Mouse (Mus musculus): ENCODE data around the gene Gm5105. TPM values are rescaled to one million over a fixed set of nuclear protein-coding genes. Genes with fewer than 3 reads are reported as not detected.

Gm5105 gene
- polyA plus RNA-seq, 1 experiment from 2014 or later: not detected

DNA sequence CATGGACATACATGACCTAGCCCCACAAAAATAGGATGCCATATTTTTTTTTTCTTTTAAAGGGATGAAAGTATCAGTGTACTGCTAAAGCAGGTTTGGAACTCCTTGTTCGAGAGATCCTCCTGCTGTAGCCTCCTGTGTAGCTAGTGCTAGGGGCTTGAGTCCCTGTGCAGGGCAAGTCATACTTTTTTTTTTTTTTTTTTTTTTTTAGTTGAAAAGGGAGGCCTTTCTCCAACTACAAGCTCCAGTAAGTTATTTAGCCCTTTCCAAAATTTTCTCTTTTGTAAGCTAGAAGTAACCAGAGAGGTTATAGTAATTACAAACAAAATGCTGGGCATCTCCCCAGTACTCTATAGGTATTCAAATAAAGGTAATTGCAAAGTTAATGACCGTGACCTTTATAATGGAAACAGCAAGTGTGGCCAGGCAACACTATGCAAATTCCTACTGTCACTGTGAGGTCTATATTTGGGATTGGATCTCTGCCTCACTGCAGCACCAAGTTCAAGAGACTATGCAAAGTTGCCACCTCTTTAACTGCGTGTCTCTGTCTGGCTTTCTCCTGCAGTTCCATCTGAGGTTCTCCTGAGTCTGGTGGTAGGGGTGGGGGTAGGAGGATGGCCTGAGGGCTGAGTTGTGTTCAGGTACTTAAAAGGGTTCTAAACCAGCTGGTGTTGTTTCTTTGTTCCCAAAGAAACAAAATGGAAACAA, 25.4 kb downstream of the Gm5105 start:
- WGBS: 58% methylated on average over 3 of the region's 3 CpGs
- Histone ChIP-seq H3K9me3 (replicated peaks) (0 out of 2 replicates have a peak, but pooled peaks cover 2% of the 10 kb centered on the region), H3K4me1 (0 out of 2 replicates have a peak, but pooled peaks cover 4% of the 10 kb centered on the region), H3K27me3 (no peaks in the 10 kb centered on the region), H3K27ac (no peak overlapping the region), H3K9ac (no peak overlapping the region), H3K4me3 (no peak overlapping the region), H3K36me3 (ENCODE audit: poor library complexity, severe bottlenecking) (no peaks in the 10 kb centered on the region), H3K4me2 (no peak overlapping the region)
- no peak for ATAC-seq

DNA sequence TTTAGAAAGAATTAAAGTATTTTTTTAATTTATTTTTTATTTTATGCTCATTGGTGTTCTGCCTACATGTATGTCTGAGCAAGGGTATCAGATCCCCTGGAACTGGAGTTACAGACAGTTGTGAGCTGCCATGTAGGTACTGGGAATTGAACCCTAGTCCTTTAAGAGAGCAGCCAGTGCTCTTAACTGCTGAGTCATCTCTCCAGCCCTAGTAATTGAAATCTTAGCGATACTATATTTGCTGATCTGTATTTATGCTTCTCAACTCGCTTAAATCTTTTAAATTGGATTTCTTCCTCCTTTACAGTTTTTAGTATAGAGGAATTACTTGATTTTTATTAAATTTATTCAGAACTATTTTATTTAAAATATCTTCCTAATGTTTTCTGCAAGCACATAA, 26.2 kb downstream of the Gm5105 start:
- no peak for ATAC-seq
- no peak overlapping the region for H3K27ac ChIP-seq
- H3K27me3 ChIP-seq: no peaks in the 10 kb centered on the region
- 82% methylated on average over 2 of the region's 2 CpGs for WGBS
- no peak overlapping the region for H3K4me2 ChIP-seq
- H3K36me3 ChIP-seq (ENCODE audit: poor library complexity, severe bottlenecking): no peaks in the 10 kb centered on the region
- H3K9me3 ChIP-seq (replicated peaks): 0 out of 2 replicates have a peak, but pooled peaks cover 2% of the 10 kb centered on the region
- no peak overlapping the region for H3K4me3 ChIP-seq
- H3K9ac ChIP-seq: no peak overlapping the region
- 0 out of 2 replicates have a peak, but pooled peaks cover 4% of the 10 kb centered on the region for H3K4me1 ChIP-seq

DNA sequence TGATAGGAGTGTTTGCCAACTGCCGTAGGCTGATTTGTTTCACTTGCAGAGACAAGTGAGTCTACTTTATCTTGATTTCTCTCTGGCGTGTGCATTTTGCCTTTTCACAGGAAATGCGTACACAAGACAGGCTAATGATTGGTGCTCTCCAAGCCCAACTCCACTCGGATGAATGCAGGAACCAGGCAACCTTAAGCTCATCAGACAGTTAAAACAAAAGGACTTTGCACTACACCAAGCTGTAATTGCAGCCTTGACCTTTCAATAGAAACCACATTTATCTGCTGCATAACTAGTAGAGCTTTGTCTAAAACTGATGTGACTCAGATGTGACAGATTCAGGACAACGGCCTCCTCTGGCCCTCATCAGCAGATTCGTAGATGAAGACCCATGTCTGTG, 33.2 kb downstream of the Gm5105 start:
- Histone ChIP-seq H3K36me3 (ENCODE audit: poor library complexity, severe bottlenecking) (no peaks in the 10 kb centered on the region), H3K9me3 (replicated peaks) (0 out of 2 replicates have a peak, but pooled peaks cover 2% of the 10 kb centered on the region), H3K4me2 (no peak overlapping the region), H3K4me3 (no peak overlapping the region), H3K27me3 (no peaks in the 10 kb centered on the region), H3K4me1 (no peaks in the 10 kb centered on the region), H3K27ac (no peak overlapping the region), H3K9ac (no peak overlapping the region)
- 81% methylated on average over 6 of the region's 6 CpGs for WGBS
- no peak for ATAC-seq

DNA sequence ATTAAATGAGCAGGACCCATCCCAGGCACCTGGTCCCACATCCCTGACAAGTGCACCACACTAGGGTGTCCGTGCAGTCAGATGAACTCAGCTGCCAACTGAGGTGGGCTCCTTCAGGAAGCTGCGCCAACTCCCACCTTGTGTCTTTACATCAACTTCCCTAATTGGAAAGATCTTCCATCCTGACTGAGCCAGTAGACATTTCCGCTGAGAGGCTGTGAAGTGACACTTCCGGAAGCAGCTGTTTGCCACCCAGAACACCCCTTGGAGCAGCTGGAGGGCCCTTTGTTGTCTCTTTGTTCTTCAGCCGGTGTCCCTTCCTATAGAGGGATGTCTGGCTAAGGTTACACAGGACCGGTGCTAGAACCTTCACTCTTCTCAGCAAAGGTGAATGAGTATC, 36.6 kb downstream of the Gm5105 start:
- H3K4me1 ChIP-seq: no peaks in the 10 kb centered on the region
- no peak for ATAC-seq
- no peak overlapping the region for H3K4me3 ChIP-seq
- H3K27ac ChIP-seq: no peak overlapping the region
- WGBS: 86% methylated on average over 6 of the region's 6 CpGs
- no peaks in the 10 kb centered on the region for H3K9me3 ChIP-seq (replicated peaks)
- H3K9ac ChIP-seq: no peak overlapping the region
- no peaks in the 10 kb centered on the region for H3K27me3 ChIP-seq
- no peaks in the 10 kb centered on the region for H3K36me3 ChIP-seq (ENCODE audit: poor library complexity, severe bottlenecking)
- no peak overlapping the region for H3K4me2 ChIP-seq

DNA sequence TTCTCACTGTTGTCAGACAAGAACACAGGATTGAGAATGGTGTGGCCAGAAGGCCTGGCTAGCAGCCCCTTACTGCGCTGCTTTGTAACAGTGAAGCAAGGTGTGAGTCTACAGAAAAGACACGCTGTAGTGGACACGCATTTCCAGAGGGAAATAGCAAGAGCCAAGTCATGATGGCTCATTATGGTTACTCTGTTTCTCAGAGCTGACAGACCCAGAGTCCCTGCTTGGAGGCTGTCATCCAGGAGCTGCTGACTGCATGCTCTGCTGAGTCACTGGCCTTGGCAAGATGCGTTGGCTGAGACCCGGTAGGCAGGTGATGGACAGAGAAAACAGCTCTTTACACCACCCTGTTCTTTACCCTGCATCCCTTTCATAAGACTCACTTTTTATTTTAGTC, 37.8 kb downstream of the Gm5105 start:
- ATAC-seq: no peak
- Histone ChIP-seq H3K4me1 (no peaks in the 10 kb centered on the region), H3K9me3 (replicated peaks) (no peaks in the 10 kb centered on the region), H3K9ac (no peak overlapping the region), H3K4me3 (no peak overlapping the region), H3K4me2 (no peak overlapping the region), H3K36me3 (ENCODE audit: poor library complexity, severe bottlenecking) (no peaks in the 10 kb centered on the region), H3K27ac (no peak overlapping the region), H3K27me3 (no peaks in the 10 kb centered on the region)
- 93% methylated on average over 5 of the region's 5 CpGs for WGBS

DNA sequence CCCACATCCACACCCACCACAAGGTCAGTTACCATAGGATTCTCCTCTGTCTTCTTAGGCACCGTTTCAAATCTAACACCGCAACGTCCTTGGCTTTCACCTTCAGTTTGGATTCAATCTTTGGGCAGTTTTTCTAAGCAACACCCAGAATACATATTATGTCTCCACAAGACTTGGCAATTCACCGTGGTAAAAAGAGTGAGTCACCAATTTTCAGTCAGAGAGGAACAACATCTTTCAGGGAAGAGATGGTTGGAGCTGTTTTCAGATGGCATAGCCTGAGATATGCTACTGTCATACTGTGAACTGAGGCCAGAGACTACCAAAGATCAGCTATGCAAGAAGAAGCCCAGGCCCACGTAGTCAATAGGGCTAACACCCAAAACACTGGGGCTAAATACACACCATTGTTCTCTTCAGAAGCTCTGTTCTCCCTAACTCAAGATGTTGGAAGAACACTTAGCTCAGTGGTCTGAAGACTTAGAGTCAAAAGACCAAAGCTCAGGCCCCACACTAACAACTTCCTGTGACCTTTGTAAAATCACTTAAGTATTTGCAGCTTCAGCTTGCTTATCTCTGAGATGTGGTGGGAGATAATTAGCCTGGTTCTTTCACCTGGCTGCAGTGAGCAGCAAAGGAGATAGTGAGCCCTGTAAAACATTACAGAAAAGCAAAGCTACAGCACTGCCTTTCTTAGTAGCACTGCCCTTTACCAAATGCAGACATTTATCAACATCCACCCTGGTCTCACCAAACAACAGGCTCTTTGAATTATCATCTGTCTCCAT, 39.4 kb downstream of the Gm5105 start:
- H3K4me1 ChIP-seq: no peaks in the 10 kb centered on the region
- no peak overlapping the region for H3K9ac ChIP-seq
- no peak overlapping the region for H3K27ac ChIP-seq
- no peak for ATAC-seq
- H3K27me3 ChIP-seq: no peaks in the 10 kb centered on the region
- WGBS: 86% methylated on average over 5 of the region's 5 CpGs
- H3K4me3 ChIP-seq: no peak overlapping the region
- H3K4me2 ChIP-seq: no peak overlapping the region
- no peaks in the 10 kb centered on the region for H3K9me3 ChIP-seq (replicated peaks)
- no peaks in the 10 kb centered on the region for H3K36me3 ChIP-seq (ENCODE audit: poor library complexity, severe bottlenecking)

DNA sequence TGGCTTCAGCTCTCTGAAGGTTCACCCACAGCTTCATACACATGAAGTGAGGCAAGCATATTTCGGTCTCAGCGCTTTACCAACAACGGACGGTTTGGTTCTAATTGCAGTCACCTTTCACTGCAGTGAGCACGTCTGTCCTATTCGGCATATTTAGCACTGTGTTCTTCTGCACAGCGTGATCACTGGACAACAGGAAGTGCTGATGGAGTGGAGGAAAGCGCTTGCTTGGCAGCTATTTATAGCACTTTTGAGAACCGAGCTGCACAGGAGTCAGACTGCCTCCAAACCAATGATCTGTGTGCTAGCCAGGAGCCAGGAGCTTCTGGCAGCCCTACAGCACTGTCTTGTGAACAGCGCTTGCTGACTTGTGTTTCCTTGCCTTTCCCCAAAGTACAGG, 40.9 kb downstream of the Gm5105 start:
- Histone ChIP-seq H3K4me2 (no peak overlapping the region), H3K4me1 (no peaks in the 10 kb centered on the region), H3K36me3 (ENCODE audit: poor library complexity, severe bottlenecking) (no peaks in the 10 kb centered on the region), H3K4me3 (no peak overlapping the region), H3K27me3 (no peaks in the 10 kb centered on the region), H3K9me3 (replicated peaks) (no peaks in the 10 kb centered on the region), H3K9ac (no peak overlapping the region), H3K27ac (no peak overlapping the region)
- 89% methylated on average over 10 of the region's 10 CpGs for WGBS
- ATAC-seq: no peak

DNA sequence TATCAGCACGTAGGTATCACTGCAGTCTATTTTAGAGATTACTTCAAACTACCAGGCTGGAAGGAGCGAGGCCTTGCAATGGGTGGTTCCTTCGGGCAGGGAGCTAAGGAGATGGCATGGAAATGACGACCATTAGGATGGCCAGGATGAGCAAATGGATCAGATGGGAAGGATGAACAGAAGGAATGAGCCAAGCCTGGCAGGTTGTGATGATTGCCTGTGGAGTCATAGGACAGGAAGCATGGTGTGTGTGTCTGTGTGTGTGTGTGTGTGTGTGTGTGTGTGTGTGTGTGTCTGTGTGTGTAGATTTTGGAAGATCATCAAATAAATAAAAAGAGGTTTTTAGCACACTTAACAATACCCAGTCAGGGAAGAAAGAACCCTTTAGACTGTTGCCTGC, 44.5 kb downstream of the Gm5105 start:
- 0 out of 2 replicates have a peak, but pooled peaks cover 3% of the 10 kb centered on the region for H3K9me3 ChIP-seq (replicated peaks)
- WGBS: 75% methylated on average over 4 of the region's 4 CpGs
- H3K4me1 ChIP-seq: no peaks in the 10 kb centered on the region
- no peaks in the 10 kb centered on the region for H3K36me3 ChIP-seq (ENCODE audit: poor library complexity, severe bottlenecking)
- no peak overlapping the region for H3K4me3 ChIP-seq
- no peak for ATAC-seq
- no peak overlapping the region for H3K4me2 ChIP-seq
- no peak overlapping the region for H3K9ac ChIP-seq
- H3K27me3 ChIP-seq: no peaks in the 10 kb centered on the region
- H3K27ac ChIP-seq: no peak overlapping the region

DNA sequence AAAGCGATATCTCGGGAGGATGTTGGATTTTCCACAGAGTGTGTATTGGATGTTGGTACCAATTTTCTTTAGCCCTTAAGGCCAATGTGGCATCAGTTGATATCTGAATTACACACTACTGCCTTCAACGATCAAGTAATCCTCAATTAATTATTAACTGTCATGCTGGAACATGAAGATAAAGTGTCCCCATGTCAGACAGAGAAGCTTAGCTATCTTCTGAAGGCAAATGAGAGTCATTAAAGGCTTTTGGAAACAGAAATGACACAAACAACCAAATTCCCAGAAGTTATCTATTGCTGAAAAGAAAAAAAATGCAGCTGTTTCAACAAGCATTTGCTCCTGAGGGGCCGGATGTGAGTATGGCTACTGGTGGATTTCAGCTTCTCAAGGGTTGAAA, 45.2 kb downstream of the Gm5105 start:
- H3K4me3 ChIP-seq: no peak overlapping the region
- H3K4me1 ChIP-seq: no peaks in the 10 kb centered on the region
- no peak for ATAC-seq
- no peaks in the 10 kb centered on the region for H3K27me3 ChIP-seq
- H3K9ac ChIP-seq: no peak overlapping the region
- H3K36me3 ChIP-seq (ENCODE audit: poor library complexity, severe bottlenecking): no peaks in the 10 kb centered on the region
- no peak overlapping the region for H3K27ac ChIP-seq
- 0 out of 2 replicates have a peak, but pooled peaks cover 3% of the 10 kb centered on the region for H3K9me3 ChIP-seq (replicated peaks)
- WGBS: 89% methylated on average over 4 of the region's 4 CpGs
- H3K4me2 ChIP-seq: no peak overlapping the region

DNA sequence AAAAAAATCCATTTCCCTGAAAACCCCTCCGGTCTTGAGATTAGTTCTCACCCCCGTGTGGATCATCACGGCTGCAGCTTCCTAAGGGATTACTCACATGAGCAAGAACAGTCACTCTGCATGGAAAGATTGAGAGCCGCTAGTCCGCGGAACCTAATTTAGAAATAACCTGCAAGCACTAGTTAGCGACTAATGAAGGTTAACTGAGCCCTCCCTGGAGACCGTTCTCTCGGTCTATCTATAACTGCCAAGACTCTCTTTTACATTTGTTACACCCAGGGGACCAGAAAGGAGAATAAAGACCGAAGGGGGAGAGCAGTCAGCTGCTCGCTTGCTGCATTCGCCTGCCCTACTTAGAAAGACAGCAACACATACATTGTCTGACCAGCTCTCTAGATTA, 50.4 kb downstream of the Gm5105 start:
- H3K27ac ChIP-seq: no peak overlapping the region
- no peak for ATAC-seq
- no peaks in the 10 kb centered on the region for H3K36me3 ChIP-seq (ENCODE audit: poor library complexity, severe bottlenecking)
- H3K9me3 ChIP-seq (replicated peaks): 0 out of 2 replicates have a peak, but pooled peaks cover 3% of the 10 kb centered on the region
- H3K4me2 ChIP-seq: no peak overlapping the region
- 81% methylated on average over 12 of the region's 12 CpGs for WGBS
- H3K4me1 ChIP-seq: no peaks in the 10 kb centered on the region
- no peak overlapping the region for H3K9ac ChIP-seq
- H3K4me3 ChIP-seq: no peak overlapping the region
- no peaks in the 10 kb centered on the region for H3K27me3 ChIP-seq

DNA sequence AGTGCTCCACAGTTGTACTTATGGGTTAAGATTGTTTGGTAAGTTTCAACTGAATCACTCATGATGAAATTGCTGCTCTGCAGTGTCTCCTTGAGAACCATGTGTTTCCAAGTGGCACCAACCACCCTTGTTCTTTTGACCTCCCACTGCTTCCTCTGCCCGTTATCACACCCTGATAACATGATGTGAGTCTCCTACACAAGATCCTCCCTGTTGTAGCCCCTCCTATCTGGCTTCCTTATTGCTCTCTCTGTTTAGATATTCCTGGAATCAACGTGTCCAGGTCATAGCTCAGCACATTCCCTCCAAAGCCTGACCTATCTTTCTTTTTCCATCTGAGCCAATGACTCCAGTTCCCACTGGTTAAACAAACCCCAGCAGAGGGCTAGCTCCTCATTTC, 52.5 kb downstream of the Gm5105 start:
- H3K9me3 ChIP-seq (replicated peaks): 0 out of 2 replicates have a peak, but pooled peaks cover 3% of the 10 kb centered on the region
- no peak overlapping the region for H3K27ac ChIP-seq
- H3K9ac ChIP-seq: no peak overlapping the region
- H3K4me3 ChIP-seq: no peak overlapping the region
- 86% methylated on average over 2 of the region's 2 CpGs for WGBS
- no peaks in the 10 kb centered on the region for H3K4me1 ChIP-seq
- ATAC-seq: no peak
- H3K27me3 ChIP-seq: no peaks in the 10 kb centered on the region
- no peaks in the 10 kb centered on the region for H3K36me3 ChIP-seq (ENCODE audit: poor library complexity, severe bottlenecking)
- H3K4me2 ChIP-seq: no peak overlapping the region

DNA sequence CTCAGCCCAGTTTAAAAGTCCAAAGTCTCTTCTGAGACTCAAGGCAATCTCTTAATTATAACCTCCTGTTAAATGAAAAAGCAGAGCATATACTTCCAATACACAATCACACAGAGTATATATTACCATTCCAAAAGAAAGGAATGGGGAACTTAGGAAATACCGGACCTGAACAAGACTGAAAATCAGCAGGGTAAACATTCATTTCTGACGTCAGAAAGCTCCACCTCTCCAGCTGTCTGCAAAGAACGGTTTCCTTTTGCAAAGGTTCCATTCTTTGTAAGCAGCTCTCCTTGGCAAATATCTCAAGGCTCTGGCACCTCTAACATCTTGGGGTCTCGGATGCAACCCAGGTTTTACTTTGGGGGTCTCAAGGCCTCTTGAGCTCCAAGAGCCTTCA, 54.8 kb downstream of the Gm5105 start:
- no peak overlapping the region for H3K9ac ChIP-seq
- no peaks in the 10 kb centered on the region for H3K27me3 ChIP-seq
- 72% methylated on average over 4 of the region's 4 CpGs for WGBS
- no peaks in the 10 kb centered on the region for H3K36me3 ChIP-seq (ENCODE audit: poor library complexity, severe bottlenecking)
- H3K4me3 ChIP-seq: no peak overlapping the region
- no peaks in the 10 kb centered on the region for H3K4me1 ChIP-seq
- H3K27ac ChIP-seq: no peak overlapping the region
- no peak for ATAC-seq
- no peak overlapping the region for H3K4me2 ChIP-seq
- H3K9me3 ChIP-seq (replicated peaks): no peaks in the 10 kb centered on the region

All from forebrain, embryonic 13.5 days (tissue).